Mouse (Mus musculus): Measurements from ENCODE around the gene Kcnj15.
A peak's percentile ranks its signal among the peaks of the same experiment; 100 is the strongest.

Kcnj15 gene

GRCm38 (mm10) chr16:95257266-95257894 is at the start of gene Kcnj15:
Gene Kcnj15 (plus strand): TSS chr16:95257558.
- no peak for DNase-seq (ENCODE audit: low read depth)

- DNase-seq (ENCODE audit: low read depth): no peak
These were observed 49.1 kb upstream of the Kcnj15 start for GRCm38 (mm10) chr16:95208243-95208642.

- no peak for DNase-seq (ENCODE audit: low read depth)
These were observed 48.3 kb upstream of the Kcnj15 start for GRCm38 (mm10) chr16:95209011-95209466.

GRCm38 (mm10) chr16:95214251-95215197 is 42.8 kb upstream of the Kcnj15 start:
- DNase-seq (ENCODE audit: low read depth): no peak

- no peak for DNase-seq (ENCODE audit: low read depth)
These were observed 41.6 kb upstream of the Kcnj15 start for GRCm38 (mm10) chr16:95215782-95216181.

- DNase-seq (ENCODE audit: low read depth): no peak
These were observed 41.0 kb upstream of the Kcnj15 start for GRCm38 (mm10) chr16:95216346-95216745.

- no peak for DNase-seq (ENCODE audit: low read depth)
These were observed 40.5 kb upstream of the Kcnj15 start for GRCm38 (mm10) chr16:95216824-95217223.

- no peak for DNase-seq (ENCODE audit: low read depth)
These were observed 38.6 kb upstream of the Kcnj15 start for GRCm38 (mm10) chr16:95218783-95219182.

- no peak for DNase-seq (ENCODE audit: low read depth)
These were observed 37.9 kb upstream of the Kcnj15 start for GRCm38 (mm10) chr16:95219459-95219858.

- DNase-seq (ENCODE audit: low read depth): no peak
These were observed 36.3 kb upstream of the Kcnj15 start for GRCm38 (mm10) chr16:95221051-95221450.

- DNase-seq (ENCODE audit: low read depth): no peak
These were observed 35.2 kb upstream of the Kcnj15 start for GRCm38 (mm10) chr16:95222026-95222718.

- DNase-seq (ENCODE audit: low read depth): no peak
These were observed 33.9 kb upstream of the Kcnj15 start for GRCm38 (mm10) chr16:95223435-95223834.

GRCm38 (mm10) chr16:95225285-95225684 is 32.1 kb upstream of the Kcnj15 start:
- DNase-seq (ENCODE audit: low read depth): no peak

- no peak for DNase-seq (ENCODE audit: low read depth)
These were observed 25.6 kb upstream of the Kcnj15 start for GRCm38 (mm10) chr16:95231768-95232167.

GRCm38 (mm10) chr16:95234891-95235548 is 22.3 kb upstream of the Kcnj15 start:
- DNase-seq (ENCODE audit: low read depth): no peak

GRCm38 (mm10) chr16:95239209-95239925 is 18.0 kb upstream of the Kcnj15 start:
- no peak for DNase-seq (ENCODE audit: low read depth)

GRCm38 (mm10) chr16:95240688-95241087 is 16.7 kb upstream of the Kcnj15 start:
- DNase-seq (ENCODE audit: low read depth): no peak

GRCm38 (mm10) chr16:95241581-95241980 is 15.8 kb upstream of the Kcnj15 start:
- peak; percentile 75 for DNase-seq (ENCODE audit: low read depth)

- no peak for DNase-seq (ENCODE audit: low read depth)
These were observed 15.2 kb upstream of the Kcnj15 start for GRCm38 (mm10) chr16:95242114-95242513.

- DNase-seq (ENCODE audit: low read depth): no peak
These were observed 14.0 kb upstream of the Kcnj15 start for GRCm38 (mm10) chr16:95243401-95243800.

GRCm38 (mm10) chr16:95244626-95245303 is 12.6 kb upstream of the Kcnj15 start:
- no peak for DNase-seq (ENCODE audit: low read depth)

Measured in fibroblast of lung, adult 2 months (primary cell).